Mouse (Mus musculus) brain, embryonic 14.5 days (tissue): Measurements from ENCODE around the gene Rprd1b. TPM values are rescaled to one million over a fixed set of nuclear protein-coding genes. Genes with fewer than 3 reads are reported as not detected.

Experiments
- DNase-seq: peaks from one replicate; pipeline ENCODE4 v3.0.0-alpha.2; 2011; ENCODE audit warnings: low read depth
- CTCF ChIP-seq: fragments of 200-500 bp; IDR thresholded peaks from 2 replicates; pipeline ENCODE4 v1.5.1; 2012; ENCODE audit warnings: inconsistent platforms, mild to moderate bottlenecking, moderate library complexity, borderline replicate concordance; ENCODE audit not compliant: insufficient read depth, insufficient read length; ENCODE audit errors: extremely low read depth
- POLR2A ChIP-seq: fragments of 200-500 bp; IDR thresholded peaks from 2 replicates; pipeline ENCODE4 v1.6.1; 2012; ENCODE audit warnings: mild to moderate bottlenecking, inconsistent platforms, borderline replicate concordance; ENCODE audit not compliant: poor library complexity, insufficient read depth, insufficient read length, severe bottlenecking; ENCODE audit errors: extremely low read depth
- polyA plus RNA-seq: library from polyadenylated mRNA; depleted of rRNA; stranded (reverse); fragments of >200 nt; gene quantifications from 2 replicates; pipeline ENCODE4 v1.2.3, GENCODE M21; 2012

Gene Rprd1b
- polyA plus RNA-seq, 1 experiment: 27.9 TPM

DNA sequence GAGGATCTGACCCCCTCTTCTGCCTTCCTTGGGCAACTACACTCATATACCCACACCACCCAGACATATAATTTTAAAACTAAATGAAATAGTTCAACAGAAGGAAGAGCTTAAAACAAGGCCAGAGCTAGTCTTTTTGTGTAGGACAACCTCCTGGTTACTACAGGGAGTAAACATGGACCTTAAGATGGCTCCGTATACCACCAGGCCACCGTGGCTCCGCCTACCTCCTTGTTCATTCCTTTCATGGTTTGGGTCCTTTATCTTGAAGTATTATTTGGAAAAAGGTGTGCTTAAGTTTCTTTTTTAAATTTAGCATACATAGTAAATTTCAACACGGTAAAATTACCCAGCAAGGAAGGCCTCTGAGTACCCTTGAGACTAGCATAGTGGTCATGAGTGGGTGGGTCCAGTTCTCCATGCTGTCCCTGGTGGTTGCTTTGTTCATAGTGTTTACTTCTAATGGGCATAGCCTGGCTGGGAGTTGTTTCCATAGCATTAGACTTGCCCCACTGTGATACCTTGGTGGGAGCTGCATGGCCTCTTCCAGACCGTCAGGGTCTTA is 39.0 kb downstream of the Rprd1b start:
- TF ChIP-seq POLR2A: no peak
- TF ChIP-seq CTCF: no peak
- DNase-seq: no peak

DNA sequence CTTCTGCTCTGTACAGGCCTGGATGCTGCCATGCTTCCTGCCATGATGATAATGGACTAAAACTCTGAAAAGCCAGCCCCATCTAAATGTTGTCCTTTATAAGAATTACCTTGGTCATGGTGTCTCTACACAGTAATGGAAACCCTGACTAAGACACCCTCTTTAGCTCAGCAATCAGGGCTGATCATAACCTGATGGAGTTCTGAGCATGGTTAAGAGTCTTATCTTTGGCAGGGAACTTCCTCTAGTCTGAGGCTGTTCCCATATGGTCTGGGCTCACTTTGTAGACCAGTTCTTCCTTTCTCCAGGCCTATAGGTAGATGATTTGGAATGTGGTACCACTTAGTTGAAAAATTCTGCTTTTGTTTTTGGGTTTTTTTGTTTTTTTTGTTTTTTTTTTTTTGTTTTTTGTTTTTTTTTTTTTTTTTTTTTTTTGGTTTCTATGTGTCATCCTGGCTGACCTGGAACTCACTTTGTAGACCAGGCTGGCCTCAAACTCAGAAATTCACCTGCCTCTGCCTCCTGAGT is 40.2 kb downstream of the Rprd1b start:
- no peak for DNase-seq
- no peak for TF ChIP-seq CTCF
- TF ChIP-seq POLR2A: no peak

DNA sequence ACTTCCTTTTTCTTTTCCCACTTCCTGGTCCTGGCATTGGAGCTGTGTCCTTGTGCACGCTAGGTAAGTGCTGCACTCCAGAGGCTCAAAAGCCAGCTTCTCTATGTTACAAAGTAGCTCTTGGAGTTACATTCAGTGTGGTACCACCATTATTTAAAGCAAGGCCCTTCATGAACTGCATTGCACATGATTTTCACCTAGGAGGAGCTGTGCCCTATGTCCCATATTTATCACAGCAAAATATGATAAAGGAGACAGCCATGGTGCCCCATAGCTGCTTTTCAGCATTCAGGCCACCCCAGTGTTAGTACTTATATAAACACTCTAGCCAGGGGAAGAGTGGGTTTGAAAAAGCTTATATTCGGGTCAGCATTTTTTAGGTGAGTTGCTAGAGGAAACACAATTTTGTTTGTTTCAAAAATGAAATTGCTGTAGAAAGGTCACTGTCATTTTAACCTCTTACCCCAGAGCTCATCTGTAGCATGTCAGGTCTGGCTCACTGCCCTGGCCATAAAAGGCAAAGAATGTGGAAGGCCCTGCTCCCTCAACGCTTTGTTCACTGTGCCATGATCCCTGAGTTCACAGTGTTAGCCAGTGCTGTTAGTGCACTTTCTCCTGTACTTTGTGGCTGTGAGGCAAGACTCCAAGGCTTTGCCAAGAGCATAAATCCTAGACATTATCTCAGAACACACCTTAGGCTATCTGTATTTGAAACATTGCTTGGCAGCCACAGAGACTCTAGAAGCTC is 42.8 kb downstream of the Rprd1b start:
- no peak for DNase-seq
- TF ChIP-seq CTCF: no peak
- TF ChIP-seq POLR2A: no peak

DNA sequence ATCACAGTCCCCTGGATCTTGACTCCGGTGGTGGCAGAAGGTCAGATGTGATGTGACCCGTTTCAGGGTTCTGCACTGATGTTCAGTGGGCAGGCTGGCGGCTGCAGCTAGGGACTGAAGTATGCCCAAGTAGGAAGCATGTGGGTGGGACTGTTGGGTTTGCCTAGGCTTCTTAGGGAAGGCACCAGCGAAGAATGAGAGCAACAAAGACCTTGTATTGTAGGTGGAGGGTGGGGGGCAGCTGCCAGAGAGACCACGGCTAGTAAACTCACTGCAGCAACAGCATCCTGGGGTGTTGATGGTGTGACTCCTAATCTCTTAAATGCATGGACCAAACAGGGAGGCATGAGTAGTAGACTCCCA is 43.3 kb downstream of the Rprd1b start:
- no peak for DNase-seq
- TF ChIP-seq CTCF (no peak), POLR2A (no peak)

DNA sequence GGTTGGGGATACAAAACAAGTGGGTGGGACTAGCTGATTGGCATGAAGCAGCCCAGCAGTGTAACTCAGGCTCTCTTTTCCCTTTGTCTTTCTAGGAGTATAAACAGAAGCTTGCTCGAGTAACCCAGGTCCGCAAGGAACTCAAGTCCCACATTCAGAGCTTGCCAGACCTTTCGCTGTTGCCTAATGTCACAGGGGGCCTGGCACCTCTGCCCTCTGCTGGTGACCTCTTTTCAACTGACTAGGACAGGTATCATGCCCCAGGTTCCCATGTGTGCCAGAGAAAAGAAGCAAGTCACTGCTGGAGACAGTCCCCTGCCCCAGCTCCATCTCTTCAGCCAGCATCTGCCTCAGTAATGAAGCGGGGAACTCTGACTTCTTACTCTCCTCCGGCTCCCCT is 46.5 kb downstream of the Rprd1b start:
- no peak for TF ChIP-seq CTCF
- no peak for TF ChIP-seq POLR2A
- no peak for DNase-seq

DNA sequence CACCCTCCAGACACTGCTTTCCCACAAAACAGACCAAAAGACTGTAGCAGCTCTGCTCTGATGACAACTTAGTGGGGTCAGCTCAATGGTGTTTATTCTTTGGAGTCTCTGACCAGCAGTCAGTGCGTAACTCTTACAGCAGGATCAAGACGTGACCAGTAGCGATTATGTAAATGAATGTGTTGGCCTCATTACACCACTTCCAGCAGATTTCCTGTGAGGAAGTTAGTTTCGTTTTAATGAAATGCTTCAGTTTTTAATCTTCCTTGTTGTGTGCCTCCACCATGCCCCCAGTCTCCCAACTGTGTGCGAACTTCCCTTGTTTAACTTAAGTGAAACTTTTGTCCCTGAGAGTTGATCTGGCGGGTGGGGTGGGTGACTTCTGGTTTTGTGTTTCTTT is 48.4 kb downstream of the Rprd1b start:
- no peak for DNase-seq
- TF ChIP-seq POLR2A (no peak), CTCF (no peak)

DNA sequence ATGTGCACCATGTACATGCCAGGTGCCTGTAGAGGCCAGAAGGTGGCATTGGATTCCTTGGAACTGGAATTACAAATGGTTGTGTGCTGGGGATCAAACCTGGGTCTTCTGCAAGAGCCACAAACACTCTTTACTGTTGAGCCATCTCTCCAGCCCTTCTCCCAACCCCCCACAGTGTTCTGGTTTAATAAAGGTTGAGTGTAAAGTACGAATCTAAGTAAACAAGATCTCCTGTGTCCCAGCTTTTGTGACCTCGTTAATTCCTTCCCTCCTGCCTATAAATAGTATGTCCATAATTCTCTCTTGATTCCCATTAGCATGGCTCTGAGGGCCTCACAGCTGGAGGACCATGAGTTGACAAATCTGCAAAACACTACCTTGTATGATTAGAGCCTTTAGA is 49.7 kb downstream of the Rprd1b start:
- DNase-seq: no peak
- no peak for TF ChIP-seq CTCF

DNA sequence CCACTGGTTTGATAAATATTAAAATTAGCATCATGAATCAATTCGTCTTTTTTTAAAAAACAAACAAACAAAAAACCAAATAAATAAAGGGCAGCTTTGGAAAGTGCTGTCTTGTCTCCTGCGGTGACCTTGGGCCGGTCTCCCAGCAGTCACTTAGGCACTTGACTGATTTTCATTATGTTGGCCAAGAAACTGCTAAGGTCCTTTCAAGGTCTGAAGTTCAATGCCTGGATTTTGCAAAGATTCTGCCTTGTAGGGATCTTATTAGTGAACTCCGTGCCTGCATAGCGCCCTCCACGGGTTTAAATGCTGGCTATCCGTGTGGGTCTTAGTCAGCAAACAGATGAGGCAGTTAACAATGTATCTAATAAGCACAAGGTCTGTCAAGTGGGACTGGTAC is 50.7 kb downstream of the Rprd1b start:
- TF ChIP-seq POLR2A (no peak), CTCF (no peak)
- DNase-seq: peak; percentile 39

DNA sequence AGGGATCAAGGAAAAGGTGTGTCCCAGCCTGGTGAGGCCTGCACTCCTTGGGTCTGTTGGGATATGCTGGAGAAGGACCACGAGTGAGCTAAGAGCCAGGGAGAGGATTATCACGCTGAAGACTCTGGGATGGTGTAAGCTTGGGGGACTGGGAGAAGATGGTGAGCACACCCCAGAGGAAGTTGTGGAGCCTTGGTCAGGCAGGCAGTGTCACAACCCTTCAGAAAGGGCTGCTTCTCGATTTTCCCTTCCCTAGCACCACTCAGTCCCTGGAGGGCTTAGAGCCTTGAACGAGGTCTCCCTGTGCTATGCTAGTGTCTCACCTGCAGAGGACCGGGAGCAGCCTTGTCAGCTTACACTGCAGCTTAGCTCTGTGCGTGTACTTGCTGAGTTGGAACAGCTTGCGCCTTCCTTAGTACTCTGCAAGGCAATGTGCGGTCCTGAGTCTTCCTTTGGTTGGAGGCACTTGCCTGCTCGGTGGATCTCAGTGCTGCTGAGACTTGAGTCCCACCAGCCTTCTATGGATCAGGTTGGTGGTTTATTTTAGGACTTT is 51.6 kb downstream of the Rprd1b start:
- no peak for DNase-seq
- TF ChIP-seq CTCF (peak; percentile 8; the same call in 1 of the 2 replicates), POLR2A (no peak)

DNA sequence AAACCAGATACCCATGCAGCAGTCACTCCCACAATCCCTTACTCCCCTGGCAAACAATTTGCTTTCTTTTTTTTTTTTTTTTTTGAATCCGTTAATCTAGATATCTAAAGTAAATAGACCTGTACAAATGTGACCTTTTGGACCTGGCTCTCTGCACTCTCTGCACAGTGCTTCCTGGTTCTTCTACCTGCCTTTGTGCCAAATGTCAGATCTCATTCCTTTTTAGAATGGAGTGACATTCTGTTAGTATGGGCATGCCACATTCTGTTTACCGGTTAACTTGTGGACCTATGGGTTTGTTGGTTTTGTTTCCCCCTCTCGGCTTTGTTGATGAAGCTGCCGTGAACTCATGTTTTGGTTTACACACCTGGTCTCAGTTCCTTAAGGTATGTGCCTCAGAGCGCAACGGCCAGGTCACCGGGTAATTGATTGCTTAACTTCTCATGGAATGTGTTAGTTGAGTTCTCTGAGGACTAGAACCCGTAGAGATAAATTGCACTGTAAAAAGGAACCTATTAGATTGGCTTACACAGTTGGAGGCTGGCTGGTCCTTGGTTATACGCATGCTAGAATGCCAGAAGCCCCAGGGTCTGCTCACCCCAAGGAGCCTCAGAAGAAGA is 52.4 kb downstream of the Rprd1b start:
- TF ChIP-seq CTCF (no peak), POLR2A (no peak)
- DNase-seq: no peak

DNA sequence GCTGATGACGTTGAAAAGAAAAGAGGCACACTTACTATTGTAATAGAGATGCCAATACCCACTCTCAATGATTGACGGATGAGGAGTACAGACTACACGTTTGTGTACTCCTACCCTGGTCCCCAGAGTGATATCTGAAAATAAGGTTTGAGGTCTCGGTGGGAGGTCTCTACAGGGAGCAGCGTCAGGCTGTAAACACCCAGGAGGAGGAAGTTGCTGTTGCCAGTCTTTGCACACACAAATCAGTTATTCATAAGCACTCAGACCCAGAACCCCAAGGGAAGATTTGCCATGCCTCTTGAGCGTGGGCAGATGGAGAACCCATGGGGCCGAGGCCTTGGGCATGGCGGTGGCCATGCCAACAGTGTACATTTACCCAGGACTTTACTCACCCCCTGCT is 56.2 kb downstream of the Rprd1b start:
- DNase-seq: no peak
- TF ChIP-seq CTCF (no peak), POLR2A (no peak)

DNA sequence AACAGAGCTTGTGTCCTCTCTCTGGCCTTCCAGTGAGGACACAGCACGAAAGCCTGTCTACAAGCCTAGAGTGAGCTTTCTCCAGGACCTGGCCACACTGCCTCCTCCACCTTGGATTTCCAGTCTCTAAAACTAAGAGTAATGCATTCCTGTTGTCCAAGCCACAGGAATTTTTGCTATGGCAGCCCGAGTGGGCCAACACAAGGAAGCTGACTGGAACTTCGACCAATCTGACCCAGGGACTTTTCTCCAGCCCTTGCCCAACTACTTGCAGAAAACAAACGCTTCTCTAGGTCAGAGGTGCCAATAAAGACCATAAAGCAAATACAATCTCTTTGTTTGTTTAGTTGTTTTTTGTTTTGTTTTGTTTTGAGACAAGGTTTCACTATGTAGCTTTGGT is 61.8 kb downstream of the Rprd1b start:
- no peak for DNase-seq
- TF ChIP-seq CTCF: no peak
- TF ChIP-seq POLR2A: no peak

DNA sequence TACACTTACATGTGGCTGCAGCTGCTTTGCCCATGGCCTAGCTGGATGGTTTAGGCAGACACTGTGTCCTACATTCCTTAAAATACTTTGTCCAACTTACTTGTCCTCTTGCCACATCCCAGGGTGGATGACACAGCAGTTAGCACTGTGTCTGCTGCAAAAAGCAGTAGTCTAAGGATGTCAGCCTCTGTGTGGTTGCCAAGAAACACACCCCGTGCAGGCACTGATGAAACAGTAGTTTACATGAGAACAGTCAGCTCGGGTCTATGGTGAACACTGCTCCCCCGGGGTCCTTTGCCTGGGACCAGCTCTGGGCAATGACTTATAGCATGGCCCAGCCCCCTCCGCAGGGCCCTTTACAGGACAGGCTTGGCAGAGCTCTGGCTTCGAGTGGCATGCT is 65.0 kb downstream of the Rprd1b start:
- DNase-seq: peak; percentile 15
- no peak for TF ChIP-seq CTCF
- no peak for TF ChIP-seq POLR2A
